Mouse (Mus musculus): ENCODE results near the gene Wnt10b. TPM values are rescaled to one million over a fixed set of nuclear protein-coding genes. Genes with fewer than 3 reads are reported as not detected.
A peak's percentile ranks its signal among the peaks of the same experiment; 100 is the strongest.

Wnt10b gene
- polyA plus RNA-seq, 1 experiment from 2014 or later: 0.11 TPM

- Histone ChIP-seq H3K9me3 (ENCODE audit: control insufficient read depth, low read length) (no peaks in the 10 kb centered on the region), H3K4me1 (replicated peaks; ENCODE audit: control insufficient read depth, insufficient read depth) (peaks cover 3% of the 10 kb centered on the region; the same call in 1 of the 2 replicates), H3K27ac (replicated peaks) (no peak overlapping the region), H3K36me3 (ENCODE audit: control insufficient read depth, insufficient read depth, low read length) (no peaks in the 10 kb centered on the region), H3K9ac (ENCODE audit: low read length) (no peak overlapping the region), H3K27me3 (ENCODE audit: control insufficient read depth, insufficient read depth, low read length) (no peaks in the 10 kb centered on the region), H3K4me2 (replicated peaks; ENCODE audit: low read depth) (peak overlapping the region; percentile 98), H3K4me3 (ENCODE audit: low read depth, low read length) (peak overlapping the region; percentile 59; the same call in 1 of the 2 replicates)
- TF ChIP-seq CTCF (IDR thresholded peaks at IDR 0.05; ENCODE audit: low read depth) (no peak), EP300 (optimal IDR thresholded peaks at IDR 0.05) (no peak)
- ATAC-seq (ENCODE audit: low FRiP score, low TSS enrichment) (no peak), DNase-seq (ENCODE audit: low spot score) (no peak)
- 33% methylated on average over 9 of the region's 9 CpGs for WGBS
Observed at GRCm38 (mm10) chr15:98728366-98728765, 49.6 kb downstream of the Wnt10b start.

GRCm38 (mm10) chr15:98727443-98728321, 50.3 kb downstream of the Wnt10b start, which contains the start of gene Fkbp11:
Gene Fkbp11, minus strand, starts transcription at chr15:98728198.
- H3K4me3 ChIP-seq (ENCODE audit: low read depth, low read length): peak within 1 kb of the TSS; percentile 59
- ATAC-seq (ENCODE audit: low FRiP score, low TSS enrichment) (peak; percentile 87), DNase-seq (ENCODE audit: low spot score) (peak; percentile 80)
- 1% methylated on average over 39 of the region's 39 CpGs for WGBS
- H3K36me3 ChIP-seq (ENCODE audit: control insufficient read depth, insufficient read depth, low read length): no peaks in the 10 kb centered on the region
- peak within 1 kb of the TSS; percentile 98 for H3K4me2 ChIP-seq (replicated peaks; ENCODE audit: low read depth)
- TF ChIP-seq EP300 (optimal IDR thresholded peaks at IDR 0.05): no peak
- TF ChIP-seq CTCF (IDR thresholded peaks at IDR 0.05; ENCODE audit: low read depth): no peak
- H3K27ac ChIP-seq (replicated peaks): peak within 1 kb of the TSS; percentile 13; the same call in 1 of the 2 replicates
- H3K4me1 ChIP-seq (replicated peaks; ENCODE audit: control insufficient read depth, insufficient read depth): peaks cover 3% of the 10 kb centered on the region; the same call in 1 of the 2 replicates
- H3K9me3 ChIP-seq (ENCODE audit: control insufficient read depth, low read length): no peaks in the 10 kb centered on the region
- no peaks in the 10 kb centered on the region for H3K27me3 ChIP-seq (ENCODE audit: control insufficient read depth, insufficient read depth, low read length)
- peak within 1 kb of the TSS; percentile 66 for H3K9ac ChIP-seq (ENCODE audit: low read length)

GRCm38 (mm10) chr15:98726746-98727145, 51.2 kb downstream of the Wnt10b start:
- Histone ChIP-seq H3K27ac (replicated peaks) (no peak overlapping the region), H3K27me3 (ENCODE audit: control insufficient read depth, insufficient read depth, low read length) (no peaks in the 10 kb centered on the region), H3K4me2 (replicated peaks; ENCODE audit: low read depth) (peak overlapping the region; percentile 98), H3K9me3 (ENCODE audit: control insufficient read depth, low read length) (no peaks in the 10 kb centered on the region), H3K4me3 (ENCODE audit: low read depth, low read length) (peak overlapping the region; percentile 59), H3K4me1 (replicated peaks; ENCODE audit: control insufficient read depth, insufficient read depth) (peaks cover 3% of the 10 kb centered on the region; the same call in 1 of the 2 replicates), H3K36me3 (ENCODE audit: control insufficient read depth, insufficient read depth, low read length) (no peaks in the 10 kb centered on the region), H3K9ac (ENCODE audit: low read length) (peak overlapping the region; percentile 66; the same call in 1 of the 2 replicates)
- DNase-seq (ENCODE audit: low spot score) (no peak), ATAC-seq (ENCODE audit: low FRiP score, low TSS enrichment) (no peak)
- TF ChIP-seq EP300 (optimal IDR thresholded peaks at IDR 0.05) (no peak), CTCF (IDR thresholded peaks at IDR 0.05; ENCODE audit: low read depth) (no peak)
- WGBS: 46% methylated on average over 7 of the region's 7 CpGs

GRCm38 (mm10) chr15:98726079-98726478, 51.9 kb downstream of the Wnt10b start:
- H3K9ac ChIP-seq (ENCODE audit: low read length): no peak overlapping the region
- H3K36me3 ChIP-seq (ENCODE audit: control insufficient read depth, insufficient read depth, low read length): no peaks in the 10 kb centered on the region

GRCm38 (mm10) chr15:98724441-98724840, 53.5 kb downstream of the Wnt10b start:
- Histone ChIP-seq H3K4me3 (ENCODE audit: low read depth, low read length) (no peak overlapping the region), H3K4me1 (replicated peaks; ENCODE audit: control insufficient read depth, insufficient read depth) (peaks cover 3% of the 10 kb centered on the region; the same call in 1 of the 2 replicates), H3K27me3 (ENCODE audit: control insufficient read depth, insufficient read depth, low read length) (no peaks in the 10 kb centered on the region), H3K27ac (replicated peaks) (no peak overlapping the region), H3K9ac (ENCODE audit: low read length) (no peak overlapping the region), H3K9me3 (ENCODE audit: control insufficient read depth, low read length) (no peaks in the 10 kb centered on the region), H3K36me3 (ENCODE audit: control insufficient read depth, insufficient read depth, low read length) (no peaks in the 10 kb centered on the region), H3K4me2 (replicated peaks; ENCODE audit: low read depth) (no peak overlapping the region)
- TF ChIP-seq EP300 (optimal IDR thresholded peaks at IDR 0.05): no peak
- no peak for TF ChIP-seq CTCF (IDR thresholded peaks at IDR 0.05; ENCODE audit: low read depth)
- 33% methylated on average over 19 of the region's 19 CpGs for WGBS
- DNase-seq (ENCODE audit: low spot score) (no peak), ATAC-seq (ENCODE audit: low FRiP score, low TSS enrichment) (no peak)

More at GRCm38 (mm10) chr15:98726079-98726478, 51.9 kb downstream of the Wnt10b start:
- ATAC-seq (ENCODE audit: low FRiP score, low TSS enrichment) (no peak), DNase-seq (ENCODE audit: low spot score) (no peak)
- 76% methylated on average over 4 of the region's 4 CpGs for WGBS
- Histone ChIP-seq H3K4me2 (replicated peaks; ENCODE audit: low read depth) (no peak overlapping the region), H3K27ac (replicated peaks) (no peak overlapping the region), H3K4me3 (ENCODE audit: low read depth, low read length) (no peak overlapping the region), H3K4me1 (replicated peaks; ENCODE audit: control insufficient read depth, insufficient read depth) (peaks cover 3% of the 10 kb centered on the region; the same call in 1 of the 2 replicates), H3K27me3 (ENCODE audit: control insufficient read depth, insufficient read depth, low read length) (no peaks in the 10 kb centered on the region), H3K9me3 (ENCODE audit: control insufficient read depth, low read length) (no peaks in the 10 kb centered on the region)
- no peak for TF ChIP-seq EP300 (optimal IDR thresholded peaks at IDR 0.05)
- TF ChIP-seq CTCF (IDR thresholded peaks at IDR 0.05; ENCODE audit: low read depth): 0 out of 2 replicates have a peak, but pooled peaks have one; percentile 6
